Mouse (Mus musculus): ENCODE measurements around the gene Klrb1a.
"Not testable (repeated sequence)": the region's sequence is repeated elsewhere in the genome, so short reads cannot be mapped to it uniquely, and the experiment has no call there.

Klrb1a gene

GRCm38 (mm10) chr6:128623433-128623832 lies at the start of gene Klrb1a:
Gene Klrb1a, minus strand, starts transcription at chr6:128623533.
- DNase-seq: not testable (repeated sequence)

DNA sequence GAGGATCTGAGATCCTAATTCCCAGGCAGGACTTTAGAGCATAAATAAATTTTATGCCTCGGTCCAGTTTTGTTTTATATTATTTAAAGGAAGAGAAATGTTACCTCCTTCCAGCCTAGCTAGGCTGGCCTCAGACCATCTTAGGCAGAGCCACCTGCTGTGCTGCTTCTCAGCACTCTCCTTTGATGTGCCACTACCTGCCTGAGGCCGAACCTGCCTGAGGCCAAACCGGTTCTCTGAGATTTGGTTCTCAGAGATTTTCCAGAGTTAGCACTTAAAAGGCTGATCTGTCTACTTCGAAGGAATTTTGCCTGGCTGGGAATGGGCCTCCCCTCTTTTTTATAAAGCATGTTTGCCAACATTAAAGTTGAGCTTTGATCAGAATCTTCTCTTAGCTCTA lies 46.6 kb upstream of the Klrb1a start:
- DNase-seq: no peak

GRCm38 (mm10) chr6:128662206-128662605 lies 38.9 kb upstream of the Klrb1a start, which contains the start of gene Clec2h:
Gene Clec2h, plus strand, starts transcription at chr6:128662385.
- no peak for DNase-seq

- DNase-seq: no peak
Observed at GRCm38 (mm10) chr6:128661249-128661648, 37.9 kb upstream of the Klrb1a start.

GRCm38 (mm10) chr6:128652938-128653337 lies 29.6 kb upstream of the Klrb1a start:
- no peak for DNase-seq

- not testable (repeated sequence) for DNase-seq
Observed at GRCm38 (mm10) chr6:128650827-128651226, 27.5 kb upstream of the Klrb1a start.

- no peak for DNase-seq
Observed at GRCm38 (mm10) chr6:128650187-128650586, 26.9 kb upstream of the Klrb1a start.

DNA sequence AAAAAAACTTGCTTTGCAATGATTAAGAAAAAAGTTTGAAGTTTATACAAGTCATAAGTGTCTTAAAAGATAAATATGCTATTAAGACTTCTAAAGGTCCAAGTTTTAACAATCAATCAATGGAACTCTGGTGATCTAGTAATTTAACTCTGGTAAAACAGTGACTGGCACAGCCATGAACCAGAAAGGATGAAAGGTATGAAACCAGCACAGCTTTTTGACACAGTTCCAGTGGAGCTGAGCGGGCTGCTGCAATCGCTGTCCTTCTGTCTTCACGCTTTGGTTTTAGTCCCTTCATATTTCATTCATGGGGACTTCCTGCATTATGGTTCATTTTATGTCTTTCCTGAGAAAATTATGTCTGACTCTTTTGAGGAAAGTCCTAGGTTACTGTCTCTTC lies 26.3 kb upstream of the Klrb1a start:
- DNase-seq: no peak

GRCm38 (mm10) chr6:128645708-128646107 lies 22.4 kb upstream of the Klrb1a start:
- DNase-seq: not testable (repeated sequence)

GRCm38 (mm10) chr6:128644694-128645093 lies 21.4 kb upstream of the Klrb1a start:
- not testable (repeated sequence) for DNase-seq

- no peak for DNase-seq
Observed at GRCm38 (mm10) chr6:128643999-128644398, 20.7 kb upstream of the Klrb1a start.

DNA sequence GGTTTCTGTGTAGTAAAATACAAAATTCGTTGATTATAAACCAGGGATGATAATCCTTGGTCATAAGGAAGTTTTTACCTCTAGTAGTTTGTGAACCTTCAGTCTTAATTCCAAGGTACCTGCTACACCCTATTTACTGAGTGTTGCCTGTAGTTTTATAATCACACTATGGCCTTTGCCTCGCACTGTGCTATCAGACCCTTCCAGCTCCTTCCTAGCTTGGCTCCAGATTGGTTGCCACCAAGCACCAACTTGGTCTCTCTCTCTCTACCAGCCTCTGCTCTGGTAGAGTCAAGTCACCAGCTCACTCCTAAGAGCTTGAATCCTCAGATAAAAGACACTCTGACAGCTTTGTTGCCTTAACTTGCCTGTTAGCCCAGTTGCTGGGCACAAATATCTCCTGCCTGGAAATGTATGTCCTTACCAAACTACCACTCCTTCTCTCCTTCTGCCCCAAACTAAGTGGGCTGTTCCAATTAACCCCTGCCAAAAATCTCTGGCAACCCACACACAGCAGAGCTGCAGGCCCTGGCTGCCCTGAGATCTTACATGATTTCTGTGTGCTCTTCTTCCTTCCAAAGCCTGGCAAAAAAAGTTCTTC lies 17.9 kb upstream of the Klrb1a start:
- DNase-seq: no peak

DNA sequence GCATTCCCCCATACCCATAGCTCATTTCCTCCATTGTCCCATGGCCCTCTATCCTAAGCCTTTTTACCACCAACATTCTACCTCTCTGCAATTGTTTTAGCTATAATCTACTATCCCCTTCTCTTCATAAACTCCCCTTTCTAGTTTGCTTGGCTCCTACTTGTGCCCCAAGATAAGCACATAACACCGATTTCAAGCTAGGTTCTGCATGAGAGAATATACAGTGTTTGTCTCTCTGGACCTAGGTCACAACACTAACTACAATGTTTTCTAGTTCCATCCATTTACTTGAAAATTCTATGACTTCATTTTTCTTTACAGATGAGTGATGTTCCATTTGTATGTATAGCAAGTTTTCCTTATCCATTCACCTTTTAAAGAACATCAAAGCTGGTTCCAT lies 17.3 kb upstream of the Klrb1a start:
- no peak for DNase-seq

- DNase-seq: not testable (repeated sequence)
Observed at GRCm38 (mm10) chr6:128630912-128631905, 7.9 kb upstream of the Klrb1a start.

DNA sequence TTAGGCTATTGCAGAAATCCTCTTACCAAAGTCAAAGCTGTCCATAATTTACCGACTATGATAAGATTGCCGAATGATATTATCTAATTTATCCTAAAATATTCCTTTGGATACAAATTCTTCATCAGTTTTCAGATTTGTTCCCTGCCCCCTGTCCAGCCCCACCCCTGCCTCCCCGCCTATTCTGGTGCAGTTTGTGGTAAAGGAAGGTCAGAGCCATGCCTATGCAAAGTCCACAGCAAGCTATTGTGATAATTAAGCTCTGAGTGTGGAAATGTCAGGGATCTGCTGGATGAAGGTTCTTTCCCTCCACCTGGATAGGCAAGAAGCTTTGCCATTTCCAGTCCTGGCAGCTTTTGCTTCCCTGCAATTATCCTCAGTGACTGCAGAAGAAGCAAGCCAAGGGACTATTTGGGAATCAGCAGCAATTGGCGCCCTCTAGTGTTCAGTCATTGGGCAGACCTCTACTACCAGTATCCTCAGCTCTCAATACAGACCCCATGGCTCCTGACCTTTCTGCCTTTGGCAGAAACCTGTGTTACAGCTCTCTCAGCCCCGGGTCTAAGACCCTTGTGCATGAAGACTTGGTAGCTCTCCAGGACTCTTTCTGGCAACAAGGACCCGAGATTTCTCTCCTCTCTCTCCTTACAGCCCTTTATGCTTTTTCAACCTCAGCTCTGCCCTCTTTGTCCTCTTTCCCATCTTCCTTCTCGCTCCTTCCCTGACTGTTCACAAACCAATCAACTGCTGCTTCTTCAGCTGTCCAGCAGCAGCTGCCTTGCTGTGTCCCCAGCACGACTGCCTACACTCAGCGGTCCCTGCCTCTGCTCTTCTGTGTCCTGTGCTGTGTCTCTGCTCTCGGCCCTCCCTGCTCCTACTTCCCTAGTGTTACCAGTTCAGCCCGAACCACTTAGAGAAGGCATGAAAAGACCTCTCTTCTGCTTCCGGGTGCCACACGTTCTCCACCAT lies 6.7 kb upstream of the Klrb1a start:
- DNase-seq: peak; percentile 70

- not testable (repeated sequence) for DNase-seq
Observed at GRCm38 (mm10) chr6:128625246-128625645, 1.9 kb upstream of the Klrb1a start.

- DNase-seq: no peak
Observed at GRCm38 (mm10) chr6:128624425-128624824, 1.1 kb upstream of the Klrb1a start.

GRCm38 (mm10) chr6:128622733-128623132 lies 600 bp downstream of the Klrb1a start:
- DNase-seq: no peak

DNA sequence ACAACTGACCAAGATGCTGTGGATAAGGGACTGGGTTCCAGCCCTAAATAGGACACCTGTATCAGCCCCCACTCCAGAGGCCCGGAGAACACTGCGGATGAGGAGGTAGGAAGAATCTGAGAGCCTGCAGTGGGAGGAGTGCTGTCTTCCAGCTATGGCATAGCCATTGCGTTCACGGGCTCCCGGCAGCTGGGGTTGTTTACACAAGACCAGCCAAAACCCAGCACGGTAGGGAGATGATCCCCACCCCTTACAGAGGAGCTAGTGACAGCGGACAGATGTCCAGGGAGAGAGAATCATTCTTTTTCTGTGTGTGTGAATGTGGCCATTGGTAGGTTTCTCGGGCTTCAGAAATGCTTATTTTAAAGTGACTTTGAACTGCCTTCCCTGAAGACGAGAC lies 17.0 kb downstream of the Klrb1a start:
- DNase-seq: no peak

GRCm38 (mm10) chr6:128604512-128604911 lies 18.8 kb downstream of the Klrb1a start:
- peak; percentile 37 for DNase-seq

DNA sequence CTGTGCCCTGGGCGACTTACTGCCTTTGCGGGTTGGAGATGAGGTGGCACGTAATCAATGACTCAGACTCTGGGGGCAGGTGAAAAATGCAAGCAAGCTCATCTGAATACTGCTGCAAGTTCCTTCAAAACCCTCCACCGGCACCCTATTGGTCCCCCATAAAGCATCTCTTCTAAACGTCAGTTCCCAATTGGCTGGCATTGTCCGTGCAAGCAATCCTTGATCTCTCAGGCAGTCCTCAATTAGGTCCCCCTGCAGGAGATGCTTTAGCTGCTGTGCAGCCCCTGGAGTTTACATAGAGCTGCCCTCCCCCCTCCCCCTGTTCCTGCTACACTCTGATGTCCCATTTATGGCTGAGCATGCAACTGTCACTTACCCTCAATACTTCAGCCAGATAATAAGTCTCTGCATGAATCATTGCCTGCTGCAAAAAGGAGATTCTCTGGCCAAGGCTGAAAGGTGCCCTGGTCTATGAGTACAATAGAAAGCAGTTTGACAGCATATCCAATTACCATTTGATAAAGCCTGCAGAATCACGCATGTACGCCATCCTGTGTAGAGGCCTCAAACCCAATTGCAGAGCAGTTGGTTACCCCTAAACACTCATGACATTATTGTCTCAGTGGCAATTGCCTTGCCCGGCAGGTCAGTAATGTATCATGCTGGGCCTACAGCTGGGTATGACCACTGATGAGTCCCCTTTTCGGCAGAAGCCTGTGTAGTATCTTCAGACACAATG lies 20.7 kb downstream of the Klrb1a start:
- no peak for DNase-seq

- DNase-seq: no peak
Observed at GRCm38 (mm10) chr6:128602026-128602425, 21.3 kb downstream of the Klrb1a start.
